Mouse (Mus musculus) forebrain, postnatal 0 days (tissue): ENCODE measurements around the gene Plekhg1. TPM values are rescaled to one million over a fixed set of nuclear protein-coding genes. Genes with fewer than 3 reads are reported as not detected.

Source experiments
- ATAC-seq: fragments of 200-750 bp; cut with Nextera tagmentation; 2 replicates; pipeline ENCODE4 v1.8.0; 2017; ENCODE audit warnings: mild to moderate bottlenecking, moderate library complexity
- DNase-seq: peaks from one replicate; pipeline ENCODE4 v3.0.0-alpha.2; 2015
- H3K27ac ChIP-seq: fragments of 300-500 bp; sonication (generic); 2 replicates; pipeline ENCODE4 v1.5.1; 2014; ENCODE audit warnings: low read depth, mild to moderate bottlenecking, antibody characterized with exemption, low read length, moderate library complexity, mixed read lengths
- H3K27me3 ChIP-seq: fragments of 300-500 bp; sonication (generic); 2 replicates; pipeline ENCODE4 v1.6.1; 2014; ENCODE audit warnings: mild to moderate bottlenecking, low read length, mixed read lengths; ENCODE audit not compliant: insufficient read depth
- H3K36me3 ChIP-seq: fragments of 300-500 bp; sonication (generic); 2 replicates; pipeline ENCODE4 v1.6.1; 2014; ENCODE audit warnings: mild to moderate bottlenecking, moderate library complexity; ENCODE audit not compliant: insufficient read depth
- H3K4me1 ChIP-seq: fragments of 300-500 bp; sonication (generic); 2 replicates; pipeline ENCODE4 v1.6.1; 2014; ENCODE audit warnings: antibody characterized with exemption; ENCODE audit not compliant: insufficient read depth
- H3K4me2 ChIP-seq: fragments of 300-500 bp; sonication (generic); 2 replicates; pipeline ENCODE4 v1.6.1; 2014; ENCODE audit warnings: low read depth, mild to moderate bottlenecking, moderate library complexity
- H3K4me3 ChIP-seq: fragments of 300-500 bp; sonication (generic); 2 replicates; pipeline ENCODE4 v1.5.1; 2014; ENCODE audit warnings: low read depth, low read length, mixed read lengths
- H3K9ac ChIP-seq: fragments of 300-500 bp; sonication (generic); 2 replicates; pipeline ENCODE4 v1.6.1; 2014; ENCODE audit warnings: mild to moderate bottlenecking
- H3K9me3 ChIP-seq: fragments of 300-500 bp; sonication (generic); 2 replicates; pipeline ENCODE4 v1.6.1; 2016; ENCODE audit warnings: low read length
- CTCF ChIP-seq: sonication (generic); IDR thresholded peaks from 2 replicates; pipeline ENCODE4 v1.5.1; 2016; ENCODE audit warnings: antibody characterized with exemption, control low read depth, low read depth
- WGBS: fragments of 180-500 bp; shearing (Covaris S2); extraction: QIAGEN DNeasy Blood & Tissue Kit; methylation state at CpG from one replicate; pipeline ENCODE4 v1.1.7; 2014; 5-methylcytosine and 5-hydroxymethylcytosine counted together
- polyA plus RNA-seq: library from polyadenylated mRNA; unstranded; fragments of >200 nt; fragmentation: Nextera tagmentation; extraction: Ambion mirVana; gene quantifications from 2 replicates; pipeline ENCODE4 v1.2.1, GENCODE M21; 2015
- total RNA-seq: library from RNA; depleted of rRNA; stranded (reverse); fragments of >200 nt; gene quantifications from 2 replicates; pipeline ENCODE4 v1.2.3, GENCODE M21; 2014

The Plekhg1 gene
- total and polyA plus RNA-seq, 2 experiments from 2014 or later, result 4.3 to 10.7 TPM

- H3K27ac ChIP-seq, result no peak overlapping the region
- DNase-seq (no peak), ATAC-seq (no peak)
- WGBS, result 88% methylated on average over 6 of the region's 6 CpGs
- H3K4me2 ChIP-seq, result no peak overlapping the region
- TF ChIP-seq CTCF, result no peak
- no peaks in the 10 kb centered on the region for H3K36me3 ChIP-seq
- H3K9me3 ChIP-seq, result no peaks in the 10 kb centered on the region
- H3K9ac ChIP-seq, result no peak overlapping the region
- no peaks in the 10 kb centered on the region for H3K27me3 ChIP-seq
- H3K4me3 ChIP-seq, result no peak overlapping the region
- no peaks in the 10 kb centered on the region for H3K4me1 ChIP-seq
These were observed 209.1 kb downstream of the Plekhg1 start for GRCm38 (mm10) chr10:3949306-3949705.

GRCm38 (mm10) chr10:3956471-3956870, 216.3 kb downstream of the Plekhg1 start:
- Histone ChIP-seq H3K4me2 (no peak overlapping the region), H3K9me3 (no peaks in the 10 kb centered on the region), H3K27ac (no peak overlapping the region), H3K36me3 (no peaks in the 10 kb centered on the region), H3K4me1 (no peaks in the 10 kb centered on the region), H3K9ac (no peak overlapping the region), H3K27me3 (no peaks in the 10 kb centered on the region), H3K4me3 (no peak overlapping the region)
- no peak for DNase-seq
- no peak for ATAC-seq
- no peak for TF ChIP-seq CTCF
- 94% methylated on average over 22 of the region's 22 CpGs for WGBS

- H3K4me3 ChIP-seq, result no peak overlapping the region
- H3K27ac ChIP-seq, result no peak overlapping the region
- H3K9ac ChIP-seq, result no peak overlapping the region
- H3K27me3 ChIP-seq, result no peaks in the 10 kb centered on the region
- DNase-seq, result no peak
- H3K36me3 ChIP-seq, result no peaks in the 10 kb centered on the region
- no peak for ATAC-seq
- 75% methylated on average over 5 of the region's 5 CpGs for WGBS
- H3K9me3 ChIP-seq, result no peaks in the 10 kb centered on the region
- H3K4me1 ChIP-seq, result no peaks in the 10 kb centered on the region
- no peak; the same call in 1 of the 2 replicates for TF ChIP-seq CTCF
- no peak overlapping the region for H3K4me2 ChIP-seq
These were observed 218.4 kb downstream of the Plekhg1 start for GRCm38 (mm10) chr10:3958591-3958990.

- Histone ChIP-seq H3K27me3 (no peaks in the 10 kb centered on the region), H3K4me2 (no peak overlapping the region), H3K27ac (no peak overlapping the region), H3K9me3 (no peaks in the 10 kb centered on the region), H3K4me3 (no peak overlapping the region), H3K4me1 (peaks cover 3% of the 10 kb centered on the region; the same call in 1 of the 2 replicates), H3K9ac (no peak overlapping the region), H3K36me3 (no peaks in the 10 kb centered on the region)
- no peak for ATAC-seq
- no peak for DNase-seq
- WGBS, result 89% methylated on average over 3 of the region's 3 CpGs
- TF ChIP-seq CTCF, result no peak
These were observed 228.9 kb downstream of the Plekhg1 start for GRCm38 (mm10) chr10:3969026-3969425.

GRCm38 (mm10) chr10:3972237-3972636, 232.1 kb downstream of the Plekhg1 start:
- H3K4me2 ChIP-seq, result peak overlapping the region; percentile 93
- DNase-seq (no peak), ATAC-seq (no peak)
- H3K36me3 ChIP-seq, result no peaks in the 10 kb centered on the region
- H3K27me3 ChIP-seq, result no peaks in the 10 kb centered on the region
- H3K9me3 ChIP-seq, result no peaks in the 10 kb centered on the region
- TF ChIP-seq CTCF, result no peak
- H3K27ac ChIP-seq, result no peak overlapping the region
- H3K4me3 ChIP-seq, result no peak overlapping the region
- H3K9ac ChIP-seq, result no peak overlapping the region
- WGBS, result 92% methylated on average over 9 of the region's 9 CpGs
- peaks cover 3% of the 10 kb centered on the region; the same call in 1 of the 2 replicates for H3K4me1 ChIP-seq

- peak within 1 kb of the TSS; percentile 73 for H3K4me3 ChIP-seq
- H3K9me3 ChIP-seq, result no peaks in the 10 kb centered on the region
- H3K27ac ChIP-seq, result peak within 1 kb of the TSS; percentile 79
- peak; percentile 82 for TF ChIP-seq CTCF
- H3K9ac ChIP-seq, result peak within 1 kb of the TSS; percentile 84
- H3K4me2 ChIP-seq, result peak within 1 kb of the TSS; percentile 93
- no peaks in the 10 kb centered on the region for H3K36me3 ChIP-seq
- DNase-seq, result peak; percentile 83
- peak; percentile 91 for ATAC-seq
- peaks cover 3% of the 10 kb centered on the region; the same call in 1 of the 2 replicates for H3K4me1 ChIP-seq
- 2% methylated on average over 35 of the region's 40 CpGs for WGBS
- no peaks in the 10 kb centered on the region for H3K27me3 ChIP-seq
These were observed 232.9 kb downstream of the Plekhg1 start, which contains the start of gene Mthfd1l for GRCm38 (mm10) chr10:3972981-3973588. Gene Mthfd1l, plus strand, starts transcription at chr10:3973118.

GRCm38 (mm10) chr10:3973589-3974070, 233.5 kb downstream of the Plekhg1 start:
- Histone ChIP-seq H3K9ac (peak overlapping the region; percentile 84), H3K9me3 (no peaks in the 10 kb centered on the region), H3K36me3 (no peaks in the 10 kb centered on the region), H3K27ac (peak overlapping the region; percentile 79), H3K27me3 (no peaks in the 10 kb centered on the region), H3K4me1 (peaks cover 3% of the 10 kb centered on the region; the same call in 1 of the 2 replicates), H3K4me2 (peak overlapping the region; percentile 93), H3K4me3 (peak overlapping the region; percentile 73)
- no peak for TF ChIP-seq CTCF
- ATAC-seq (peak; percentile 91), DNase-seq (peak; percentile 84)
- under 1% methylated on average over 39 of the region's 39 CpGs for WGBS
